Mouse (Mus musculus) small intestine, adult 2 months (tissue): ENCODE data around the gene Pard3. TPM values are rescaled to one million over a fixed set of nuclear protein-coding genes. Genes with fewer than 3 reads are reported as not detected.

Experiments
- H3K27ac ChIP-seq: fragments of 200-500 bp; 2 replicates; pipeline ENCODE4 v1.5.1; 2012; ENCODE audit warnings: low read depth, low read length, control low read depth, inconsistent platforms; ENCODE audit not compliant: insufficient read depth
- H3K27me3 ChIP-seq: fragments of 200-500 bp; 2 replicates; pipeline ENCODE4 v1.6.1; 2012; ENCODE audit warnings: mild to moderate bottlenecking, moderate library complexity, low read length, inconsistent platforms; ENCODE audit not compliant: control insufficient read depth, insufficient read depth
- H3K36me3 ChIP-seq: fragments of 200-500 bp; 2 replicates; pipeline ENCODE4 v1.6.1; 2012; ENCODE audit warnings: mild to moderate bottlenecking, low read length, control low read depth, inconsistent platforms; ENCODE audit not compliant: control insufficient read depth, insufficient read depth
- H3K4me1 ChIP-seq: fragments of 200-500 bp; 2 replicates; pipeline ENCODE4 v1.6.1; 2012; ENCODE audit warnings: low read length, inconsistent platforms, mixed read lengths; ENCODE audit not compliant: control insufficient read depth, insufficient read depth, insufficient read length
- H3K4me3 ChIP-seq: fragments of 200-500 bp; 2 replicates; pipeline ENCODE4 v1.5.1; 2012; ENCODE audit warnings: low read depth, mild to moderate bottlenecking, control low read depth, inconsistent platforms, low read length, moderate library complexity
- CTCF ChIP-seq: fragments of 200-500 bp; IDR thresholded peaks from 2 replicates; pipeline ENCODE4 v1.5.1; 2012; ENCODE audit warnings: low read depth, mild to moderate bottlenecking, control low read depth, inconsistent platforms, low read length, moderate library complexity, mixed read lengths; ENCODE audit not compliant: insufficient replicate concordance, insufficient read length; ENCODE audit errors: extremely low read depth
- POLR2A ChIP-seq: fragments of 200-500 bp; IDR thresholded peaks from 2 replicates; pipeline ENCODE4 v1.6.1; 2012; ENCODE audit warnings: low read depth, mild to moderate bottlenecking, control low read depth, inconsistent platforms, low read length, moderate library complexity
- WGBS: fragments of 180-500 bp; shearing (Covaris S2); methylation state at CpG from one replicate; pipeline ENCODE4 v1.1.7; 2018; 5-methylcytosine and 5-hydroxymethylcytosine counted together
- polyA plus RNA-seq: library from polyadenylated mRNA; depleted of rRNA; stranded (reverse); fragments of >200 nt; gene quantifications from 2 replicates; pipeline ENCODE4 v1.2.3, GENCODE M21; 2012

The Pard3 gene
- polyA plus RNA-seq, 1 experiment: 52.9 TPM

DNA sequence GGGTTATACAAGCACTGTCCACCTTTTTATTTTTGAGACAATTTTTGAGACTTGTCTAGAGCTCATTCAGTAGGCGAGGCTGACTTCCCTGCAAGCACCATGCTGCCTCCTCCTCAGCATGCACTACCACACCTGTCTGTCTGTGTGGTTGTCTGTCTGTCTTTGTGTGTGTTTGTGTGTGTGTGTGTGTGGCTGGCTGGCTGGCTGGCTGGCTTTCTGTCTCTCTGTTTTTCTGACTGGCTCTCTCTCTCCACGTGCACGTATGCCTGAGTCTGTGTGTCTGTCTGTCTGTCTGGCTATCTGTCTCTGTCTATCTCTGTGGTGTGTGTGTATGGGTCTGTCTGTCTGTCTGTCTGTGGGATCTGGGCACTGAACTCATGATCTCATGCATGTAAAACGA is 199.2 kb downstream of the Pard3 start:
- no peaks in the 10 kb centered on the region for H3K36me3 ChIP-seq
- 79% methylated on average over 4 of the region's 4 CpGs for WGBS
- H3K4me3 ChIP-seq: no peak overlapping the region
- H3K27ac ChIP-seq: no peak overlapping the region
- no peaks in the 10 kb centered on the region for H3K27me3 ChIP-seq
- H3K4me1 ChIP-seq: no peaks in the 10 kb centered on the region
- TF ChIP-seq POLR2A: no peak
- TF ChIP-seq CTCF: no peak

DNA sequence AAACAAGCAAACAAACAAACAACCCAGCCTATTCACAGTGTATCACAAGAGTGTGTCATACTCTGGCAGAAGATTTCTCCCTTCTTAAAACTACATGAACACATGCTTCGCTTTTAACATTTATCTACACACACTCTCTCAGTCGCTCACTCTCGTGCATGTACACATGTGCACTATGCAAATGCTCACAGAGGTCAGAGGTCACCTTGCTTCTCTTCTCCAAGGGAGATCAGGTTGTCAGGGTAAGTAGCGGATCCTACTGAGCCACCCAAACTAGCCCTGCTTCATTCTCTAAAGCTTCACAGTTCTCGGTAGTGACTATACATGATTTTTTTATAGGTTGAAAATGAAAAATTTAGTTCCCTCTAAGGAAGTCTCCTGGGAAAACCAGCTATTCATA is 199.8 kb downstream of the Pard3 start:
- no peak overlapping the region for H3K4me3 ChIP-seq

DNA sequence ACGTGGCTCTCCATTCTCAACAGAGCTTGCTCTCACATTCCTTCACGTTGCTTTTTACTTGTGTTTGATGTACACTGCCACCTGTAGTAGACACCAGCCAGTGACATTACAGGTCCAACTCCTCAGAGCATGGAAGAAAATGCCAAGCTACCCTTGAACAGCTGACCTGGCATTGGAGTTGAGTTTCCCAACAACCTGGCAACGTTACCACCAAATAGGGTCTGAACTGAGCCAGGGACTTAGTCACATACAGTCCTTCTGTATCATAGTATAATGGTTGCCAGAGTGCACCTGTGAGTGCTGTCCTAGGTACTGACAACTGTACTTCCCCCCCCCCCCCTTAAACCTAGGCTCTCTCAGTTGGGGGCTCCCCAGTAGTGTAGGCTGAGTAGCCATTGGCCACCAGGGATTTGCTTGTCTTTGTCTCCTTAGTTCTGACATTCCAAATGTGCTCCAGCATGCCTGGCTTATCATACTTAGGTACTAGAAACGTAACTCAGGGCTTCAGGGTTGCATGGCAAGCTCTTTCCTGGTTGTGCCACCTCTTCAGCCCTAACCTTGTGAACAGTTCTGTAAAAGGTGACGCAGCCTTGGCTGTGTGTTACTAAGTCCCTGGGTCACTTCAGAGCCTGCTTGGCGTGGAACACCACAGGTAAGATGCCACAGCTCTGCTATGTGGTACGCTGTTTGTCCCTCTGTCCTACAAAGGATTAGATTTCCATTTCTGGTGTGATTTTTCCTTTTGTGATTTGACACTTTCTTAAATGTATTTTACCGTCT is 201.2 kb downstream of the Pard3 start:
- TF ChIP-seq POLR2A (no peak), CTCF (no peak)
- WGBS: 92% methylated on average over 8 of the region's 8 CpGs
- H3K4me1 ChIP-seq: no peaks in the 10 kb centered on the region
- no peak overlapping the region for H3K27ac ChIP-seq
- H3K4me3 ChIP-seq: no peak overlapping the region
- no peaks in the 10 kb centered on the region for H3K27me3 ChIP-seq
- H3K36me3 ChIP-seq: no peaks in the 10 kb centered on the region

More for the DNA sequence above, 199.8 kb downstream of the Pard3 start:
- Histone ChIP-seq H3K27ac (no peak overlapping the region), H3K4me1 (no peaks in the 10 kb centered on the region), H3K27me3 (no peaks in the 10 kb centered on the region), H3K36me3 (no peaks in the 10 kb centered on the region)
- TF ChIP-seq CTCF: no peak
- no peak for TF ChIP-seq POLR2A
- WGBS: 78% methylated on average over 5 of the region's 5 CpGs

DNA sequence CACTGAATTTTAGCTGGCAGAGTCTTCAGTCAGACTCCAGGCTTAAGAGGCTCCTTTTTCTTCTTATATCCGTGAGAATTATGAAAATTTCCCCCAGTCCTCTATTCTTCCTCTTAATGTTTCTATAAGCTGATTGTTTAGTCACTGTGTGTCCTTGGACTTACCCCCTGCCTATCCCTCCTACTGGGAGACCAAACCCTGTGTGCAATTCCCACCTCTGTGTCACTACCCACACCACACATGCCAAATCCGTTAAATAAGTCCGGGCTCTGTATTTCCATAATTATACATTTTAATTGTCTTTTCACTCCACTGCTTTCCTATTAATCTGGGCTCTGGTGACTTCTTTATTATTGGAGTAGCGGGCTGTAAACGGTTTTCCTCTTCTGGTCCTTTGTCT is 203.1 kb downstream of the Pard3 start:
- no peaks in the 10 kb centered on the region for H3K4me1 ChIP-seq
- no peak overlapping the region for H3K4me3 ChIP-seq
- H3K27ac ChIP-seq: no peak overlapping the region
- 81% methylated on average over 5 of the region's 5 CpGs for WGBS
- H3K36me3 ChIP-seq: no peaks in the 10 kb centered on the region
- no peaks in the 10 kb centered on the region for H3K27me3 ChIP-seq
- no peak for TF ChIP-seq POLR2A
- TF ChIP-seq CTCF: no peak

DNA sequence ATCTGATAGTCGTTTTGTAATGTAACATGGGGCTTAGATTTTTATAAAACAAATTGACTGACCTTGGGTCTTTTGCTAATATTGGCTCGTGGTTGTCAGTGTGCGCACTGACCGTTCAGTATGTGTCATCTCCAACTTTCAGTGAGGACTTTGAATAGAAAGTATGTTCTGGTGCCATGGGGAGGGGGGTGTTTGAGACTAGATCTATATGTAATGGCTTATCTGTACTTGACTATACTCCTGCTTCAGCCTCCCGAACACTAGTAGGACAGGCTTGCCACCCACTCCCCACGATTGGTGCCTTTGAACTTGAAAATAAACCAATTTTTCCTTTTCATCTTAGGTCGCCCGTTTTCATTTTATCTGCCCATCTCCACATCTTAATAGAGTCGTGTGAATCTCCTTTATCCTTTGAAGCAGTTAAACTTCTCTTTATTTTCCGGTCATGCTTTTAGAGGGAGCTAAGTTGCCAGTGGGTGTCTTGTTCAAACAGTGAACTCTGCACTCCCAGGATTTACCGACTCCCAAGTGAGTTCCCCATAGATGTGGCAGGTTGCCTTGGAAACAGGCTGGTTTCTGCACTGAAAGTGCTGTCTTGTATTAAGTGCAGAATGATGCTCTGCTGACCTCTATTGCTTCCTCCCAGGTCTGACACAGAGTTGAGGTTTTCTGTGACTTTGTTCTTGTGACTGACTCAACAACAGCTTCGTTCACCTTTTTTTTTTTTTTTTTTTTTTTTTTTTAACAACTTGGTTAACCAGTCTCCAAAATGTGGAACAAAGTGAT is 204.7 kb downstream of the Pard3 start:
- WGBS: 69% methylated on average over 12 of the region's 12 CpGs

DNA sequence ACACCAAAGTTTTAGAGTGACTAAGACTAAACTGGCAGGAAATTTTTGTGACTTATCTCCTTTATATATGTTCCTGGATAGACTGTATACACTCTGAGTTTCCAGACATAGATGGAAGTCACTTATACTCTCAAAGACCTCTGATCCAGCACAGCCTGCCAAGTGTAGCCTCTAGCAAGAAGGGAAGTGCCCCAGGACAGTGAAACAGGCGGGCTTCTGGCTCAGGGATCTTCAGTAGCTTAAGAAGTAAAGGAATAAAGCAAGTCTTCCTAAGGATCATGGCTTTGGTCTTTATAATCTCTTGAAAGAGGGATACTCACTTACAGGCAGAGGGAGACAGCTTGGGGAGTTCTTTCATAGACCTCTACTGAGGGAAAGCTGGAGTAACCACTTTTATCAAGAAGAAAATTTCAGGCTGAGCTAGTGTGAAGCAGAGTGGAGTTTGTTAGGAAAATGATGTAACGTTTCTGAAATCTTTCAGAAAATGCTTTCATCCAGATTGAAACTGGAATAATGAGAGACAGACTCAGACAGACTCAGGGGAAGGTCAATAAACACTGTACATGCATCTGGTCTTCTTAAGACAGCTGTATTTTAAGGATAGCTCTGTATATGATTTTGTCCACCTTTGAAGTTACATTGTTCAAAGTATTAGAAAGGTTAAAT is 205.5 kb downstream of the Pard3 start:
- H3K27ac ChIP-seq: no peak overlapping the region
- 79% methylated on average over 2 of the region's 2 CpGs for WGBS
- H3K4me3 ChIP-seq: no peak overlapping the region
- TF ChIP-seq POLR2A: no peak
- H3K4me1 ChIP-seq: no peaks in the 10 kb centered on the region
- H3K27me3 ChIP-seq: no peaks in the 10 kb centered on the region
- no peaks in the 10 kb centered on the region for H3K36me3 ChIP-seq

More for the DNA sequence above, 204.7 kb downstream of the Pard3 start:
- Histone ChIP-seq H3K4me1 (no peaks in the 10 kb centered on the region), H3K27me3 (no peaks in the 10 kb centered on the region), H3K27ac (no peak overlapping the region), H3K4me3 (no peak overlapping the region), H3K36me3 (no peaks in the 10 kb centered on the region)
- TF ChIP-seq CTCF: no peak
- no peak for TF ChIP-seq POLR2A

DNA sequence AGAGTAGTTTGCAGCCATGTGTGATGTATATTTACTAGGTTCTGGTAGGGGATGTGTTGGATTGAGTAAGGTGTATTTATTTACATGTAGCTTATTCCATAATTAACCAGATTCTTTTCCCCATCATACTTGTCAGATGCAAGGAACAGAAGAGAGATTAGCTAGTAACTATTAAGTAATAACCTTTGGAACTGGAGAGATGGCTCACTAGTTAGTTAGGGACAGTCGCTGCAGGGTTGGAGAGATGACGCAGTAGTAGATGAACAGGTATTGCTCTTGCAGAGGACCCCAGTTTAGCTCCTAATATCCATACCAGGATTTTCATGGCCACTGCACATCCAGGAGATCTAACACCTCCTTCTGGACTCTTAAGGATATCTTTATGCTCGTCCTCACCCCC is 207.5 kb downstream of the Pard3 start:
- Histone ChIP-seq H3K4me1 (no peaks in the 10 kb centered on the region), H3K36me3 (no peaks in the 10 kb centered on the region), H3K27me3 (no peaks in the 10 kb centered on the region), H3K4me3 (no peak overlapping the region), H3K27ac (no peak overlapping the region)
- no peak for TF ChIP-seq POLR2A
- WGBS: 89% methylated on average over 3 of the region's 3 CpGs
